Mouse (Mus musculus): ENCODE measurements around the gene Dnajc3.
"Not testable (repeated sequence)": the region's sequence is repeated elsewhere in the genome, so short reads cannot be mapped to it uniquely, and the experiment has no call there.

The Dnajc3 gene

DNA sequence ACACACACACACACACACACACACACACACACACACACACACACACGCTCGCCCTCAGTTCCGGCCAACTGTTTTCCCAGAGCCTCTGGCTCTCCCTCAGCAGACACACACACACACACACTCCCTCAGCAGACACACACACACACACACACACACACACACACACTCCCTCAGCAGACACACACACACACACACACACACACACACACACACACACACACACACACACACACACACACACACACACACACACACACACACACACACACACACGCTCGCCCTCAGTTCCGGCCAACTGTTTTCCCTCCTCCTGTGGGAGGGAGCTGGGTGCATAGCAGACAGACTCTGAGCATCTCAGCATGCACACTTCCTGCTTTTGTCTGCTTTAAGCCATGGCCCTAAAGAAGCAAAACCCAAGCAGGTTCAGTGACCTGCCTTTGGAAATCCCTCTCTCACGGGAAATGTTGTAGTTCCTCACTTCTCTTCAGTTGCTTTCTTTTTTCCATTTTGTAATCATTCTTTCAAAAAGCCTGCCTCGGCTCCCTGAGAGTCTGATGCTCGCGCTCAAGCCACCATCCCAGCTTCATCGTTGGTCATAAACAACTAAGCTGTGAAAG is 44.8 kb downstream of the Dnajc3 start:
- DNase-seq (ENCODE audit: low read depth, low spot score), result not testable (repeated sequence)

DNA sequence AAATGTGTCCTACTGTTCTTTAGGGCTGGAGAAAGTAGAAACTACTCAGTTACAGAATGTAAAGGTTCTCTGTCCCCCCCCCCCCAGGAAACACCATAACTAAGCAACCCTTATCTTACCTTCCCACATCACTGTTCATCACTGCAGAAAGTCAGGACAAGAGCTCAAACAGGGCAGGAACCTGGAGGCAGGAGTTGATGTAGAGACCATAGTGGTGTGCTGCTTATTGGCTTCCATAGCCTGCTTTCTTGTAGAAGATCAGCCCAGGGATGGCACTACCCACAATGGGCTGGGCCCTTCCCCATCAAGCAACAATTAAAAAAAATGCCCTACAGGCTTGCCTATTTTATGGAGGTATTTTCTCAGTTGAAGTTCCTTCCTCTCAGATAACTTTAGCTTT is 45.6 kb downstream of the Dnajc3 start:
- no peak for DNase-seq (ENCODE audit: low read depth, low spot score)

DNA sequence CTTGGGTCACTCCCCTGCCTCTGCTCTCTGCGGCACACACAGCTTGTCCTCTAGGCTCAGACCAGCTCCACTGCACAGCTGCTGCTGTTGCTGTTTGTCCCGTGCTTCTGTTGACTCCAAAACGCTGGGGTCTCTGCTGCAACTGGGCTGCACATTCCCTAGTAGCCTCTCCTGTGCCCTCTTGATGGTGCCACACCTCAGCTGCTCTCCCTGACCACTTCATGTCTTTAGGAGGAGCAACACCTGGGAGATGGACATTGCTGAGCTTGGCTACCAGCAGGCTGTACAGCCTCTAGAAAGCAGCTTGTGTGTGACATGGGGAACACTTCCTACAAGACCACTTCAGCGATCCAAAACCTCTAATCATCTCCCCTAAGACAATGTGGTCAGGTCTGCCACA is 46.4 kb downstream of the Dnajc3 start:
- DNase-seq (ENCODE audit: low read depth, low spot score), result no peak

DNA sequence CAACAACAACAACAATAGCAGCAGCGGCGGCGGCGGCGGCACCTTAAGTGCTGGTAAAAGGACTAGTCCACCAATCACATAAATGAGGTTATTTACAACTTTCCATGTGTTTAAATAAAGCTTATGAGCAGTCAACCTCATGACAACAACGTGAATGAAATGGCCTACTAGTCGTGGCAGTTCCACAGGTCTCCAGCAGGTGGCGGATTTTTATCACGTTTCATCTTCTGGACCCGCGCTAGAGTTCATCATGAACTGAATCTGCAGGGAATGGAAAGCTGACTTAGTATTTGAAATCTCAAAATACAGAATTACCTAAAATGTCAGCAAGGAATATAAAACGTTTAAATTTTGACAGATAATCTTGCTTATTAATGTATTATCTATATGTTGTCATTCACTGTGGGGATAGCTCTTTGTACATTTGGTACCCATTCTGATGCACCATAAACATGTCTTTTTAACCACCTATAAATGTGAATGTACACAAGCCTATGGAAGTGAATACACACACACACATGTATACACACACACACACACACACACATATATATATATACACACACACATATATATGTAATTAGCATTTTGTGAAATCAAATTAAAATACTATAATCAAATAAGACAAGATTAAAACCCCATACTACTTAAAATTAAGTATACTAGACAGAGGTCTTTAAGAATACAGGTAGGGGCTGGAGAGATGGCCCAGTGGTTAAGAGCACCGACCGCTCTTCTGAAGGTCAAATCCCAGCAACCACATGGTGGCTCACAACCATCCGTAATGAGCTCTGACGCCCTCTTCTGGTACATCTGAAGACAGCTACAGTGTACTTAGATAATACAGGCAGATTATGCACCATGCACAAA is 49.1 kb downstream of the Dnajc3 start:
- DNase-seq (ENCODE audit: low read depth, low spot score), result peak; percentile 71

DNA sequence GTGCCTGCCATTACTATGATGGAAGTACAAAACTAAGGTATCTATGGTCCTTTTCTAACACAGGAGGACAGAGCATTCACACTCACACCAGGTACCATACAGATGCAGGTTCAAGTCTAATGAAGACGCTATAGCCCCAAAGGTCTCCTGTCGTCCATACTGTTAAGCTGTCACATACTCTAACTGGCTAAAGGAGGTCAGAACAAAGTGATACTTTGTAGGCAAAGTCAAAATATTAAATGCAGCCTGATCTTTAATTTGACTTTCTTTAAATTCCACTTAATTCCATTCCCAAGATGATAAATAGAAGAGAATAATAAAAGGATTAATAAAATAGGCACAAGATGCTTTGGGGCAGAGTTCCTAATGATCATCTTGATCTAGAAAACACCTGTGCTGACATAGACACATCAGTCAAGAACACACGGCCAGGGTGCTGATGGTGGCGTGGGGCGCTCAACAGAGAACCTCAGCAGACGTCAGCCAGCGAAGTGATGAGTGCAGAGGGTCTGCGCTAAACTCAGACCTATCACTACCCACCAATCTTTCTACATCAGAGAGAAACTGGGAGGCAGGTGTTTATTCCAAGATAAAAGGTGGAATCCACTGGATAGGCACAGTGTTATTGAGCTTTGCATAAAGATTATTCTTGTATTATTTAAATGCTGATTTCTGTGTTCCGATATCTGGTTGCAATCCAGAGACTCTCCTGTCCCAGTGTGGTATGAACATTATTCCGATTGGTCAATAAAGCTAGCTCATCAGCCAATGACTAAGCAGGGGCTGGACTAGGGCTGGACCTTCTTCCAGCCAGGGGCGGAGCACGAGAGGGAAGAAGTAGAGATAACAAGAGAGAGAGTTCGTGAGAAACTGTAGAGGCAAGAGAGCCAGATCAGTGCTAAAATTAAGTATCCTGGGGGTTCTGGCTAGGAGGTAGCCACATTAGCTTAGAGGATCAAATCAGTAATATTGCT is 50.0 kb downstream of the Dnajc3 start:
- no peak for DNase-seq (ENCODE audit: low read depth, low spot score)

DNA sequence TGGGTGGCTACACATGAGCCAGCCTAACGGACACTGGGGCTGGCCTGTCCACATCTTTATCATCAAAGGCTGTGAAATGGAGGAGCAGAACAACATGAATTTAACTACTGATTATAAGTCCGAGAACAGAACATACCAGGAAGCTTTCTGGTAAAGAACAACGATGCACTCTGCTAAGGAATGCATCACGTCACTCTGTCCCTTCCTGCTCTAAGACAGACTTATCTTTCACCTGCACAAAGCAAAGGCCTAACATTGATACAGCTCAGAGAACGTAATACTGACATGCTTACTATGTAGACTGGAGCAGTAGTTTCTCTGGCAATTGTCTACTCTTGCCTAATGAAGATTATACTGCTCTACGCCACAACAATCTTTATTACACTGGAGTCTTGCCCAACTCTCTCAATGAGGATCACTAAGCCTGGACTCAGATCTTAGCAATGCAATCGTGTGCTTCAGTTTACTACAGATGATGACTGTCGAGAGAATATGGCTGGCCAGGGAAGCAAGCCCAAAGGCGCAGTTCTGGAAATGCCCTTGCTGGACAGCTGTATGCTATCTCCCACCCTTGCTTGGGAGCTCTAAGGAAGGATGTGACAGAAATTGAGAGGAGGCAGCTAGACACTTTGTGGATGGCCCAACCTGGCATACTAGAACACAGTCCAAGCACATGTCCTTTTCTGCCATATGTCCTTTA is 57.6 kb downstream of the Dnajc3 start:
- DNase-seq (ENCODE audit: low read depth, low spot score), result no peak

DNA sequence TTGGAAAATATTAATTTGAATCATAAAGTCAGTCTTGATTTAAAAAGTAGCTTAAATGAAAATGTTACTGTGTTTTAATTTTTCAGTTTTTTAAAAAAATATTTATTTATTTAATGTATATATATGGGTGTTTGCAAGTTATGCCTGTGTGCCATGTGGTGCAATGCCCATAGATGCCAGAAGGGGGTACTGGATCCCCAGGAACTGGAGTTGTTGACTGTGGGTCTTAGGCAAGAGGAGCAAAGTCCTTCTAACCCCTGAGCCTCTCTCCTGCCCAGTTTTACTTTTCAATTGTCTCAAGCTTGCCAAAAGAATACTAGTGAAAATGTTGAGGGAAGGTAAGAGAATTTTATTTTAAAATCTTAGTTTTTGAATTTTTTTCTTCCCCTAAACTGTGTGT is 65.5 kb downstream of the Dnajc3 start:
- DNase-seq (ENCODE audit: low read depth, low spot score), result peak; percentile 57

DNA sequence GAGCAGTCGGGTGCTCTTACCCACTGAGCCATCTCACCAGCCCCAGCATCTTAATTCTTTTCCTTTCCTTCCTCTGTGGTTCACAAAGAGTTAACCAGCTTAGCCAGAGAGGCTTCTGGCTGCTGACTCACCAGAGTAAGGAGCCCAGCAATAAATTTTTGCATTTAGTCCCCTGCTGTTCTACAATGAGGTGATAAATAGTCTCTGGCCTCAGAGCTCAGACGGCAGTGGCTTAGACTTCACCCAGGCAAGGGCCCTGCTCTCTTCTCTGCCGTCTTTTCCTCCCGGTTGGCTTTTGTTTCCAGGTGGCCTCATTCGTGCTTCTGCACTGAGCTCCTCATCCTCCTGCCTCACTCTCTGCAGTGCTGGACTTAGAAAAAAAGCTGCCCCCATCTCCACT is 68.1 kb downstream of the Dnajc3 start:
- peak; percentile 21 for DNase-seq (ENCODE audit: low read depth, low spot score)

DNA sequence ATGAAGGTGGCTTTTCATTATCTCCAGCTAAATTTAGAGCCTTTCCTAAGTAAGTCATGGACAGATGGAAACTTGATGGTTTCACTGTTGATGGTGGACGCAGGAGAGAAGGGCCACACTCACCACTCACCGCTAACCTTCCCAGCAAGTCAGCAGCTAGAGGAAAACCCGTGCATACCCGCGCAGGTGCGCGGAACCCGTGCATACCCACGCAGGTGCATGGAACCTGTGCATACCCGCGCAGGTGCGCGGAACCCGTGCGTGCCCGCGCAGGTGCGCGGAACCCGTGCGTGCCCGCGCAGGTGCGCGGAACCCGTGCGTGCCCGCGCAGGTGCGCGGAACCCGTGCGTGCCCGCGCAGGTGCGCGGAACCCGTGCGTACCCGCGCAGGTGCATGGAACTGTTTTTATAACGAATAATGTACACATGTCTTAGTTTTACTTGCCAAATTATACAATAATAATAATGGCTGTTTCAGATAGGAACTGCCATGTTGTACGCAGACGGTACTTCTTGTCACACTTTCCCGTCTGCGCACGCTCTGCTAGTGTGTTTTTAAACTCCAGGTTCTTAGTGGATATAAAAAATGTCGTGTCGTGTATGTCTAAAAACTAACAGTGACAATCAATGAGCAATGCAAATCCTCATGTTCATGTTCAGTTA is 68.8 kb downstream of the Dnajc3 start:
- peak; percentile 34 for DNase-seq (ENCODE audit: low read depth, low spot score)

DNA sequence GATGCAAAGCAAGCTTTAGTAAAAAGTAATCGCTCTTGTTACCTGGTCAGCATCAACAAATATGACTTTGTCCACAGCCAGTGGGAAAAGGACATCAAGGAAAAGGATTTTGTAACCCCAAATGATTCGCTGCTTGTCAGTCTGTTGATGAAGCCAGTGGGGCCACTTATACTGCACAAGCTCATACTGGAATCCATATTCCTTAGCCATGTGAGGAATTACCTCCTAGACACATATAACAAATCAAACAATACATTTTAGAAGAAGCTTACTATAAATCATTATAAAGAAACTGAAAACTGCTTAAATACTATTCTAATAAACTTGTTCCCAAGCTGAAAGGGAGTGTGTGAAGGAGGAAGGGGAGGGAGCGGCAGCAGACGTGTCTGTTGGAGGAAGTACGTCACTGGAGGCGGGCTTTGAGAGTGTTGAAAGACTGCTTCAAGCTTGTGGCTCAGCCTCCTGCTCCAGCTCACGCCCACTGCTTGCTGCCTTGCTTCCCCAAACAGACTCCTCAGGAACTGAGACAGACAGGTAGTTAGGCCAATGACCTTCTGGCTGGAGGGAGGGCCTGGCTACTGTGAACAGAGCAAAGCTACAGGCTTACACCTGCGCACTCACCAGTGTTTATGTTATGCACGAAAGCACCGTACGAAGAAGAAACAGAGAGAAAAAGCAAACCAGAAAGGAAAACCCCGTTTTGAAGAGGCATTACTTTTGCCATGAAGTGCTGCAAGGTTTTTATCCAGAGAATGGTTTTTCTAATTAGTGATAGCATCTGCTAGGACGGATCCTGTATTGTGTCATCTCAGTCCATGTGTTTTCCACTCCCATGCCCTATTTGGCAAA is 69.6 kb downstream of the Dnajc3 start:
- DNase-seq (ENCODE audit: low read depth, low spot score), result peak; percentile 99

DNA sequence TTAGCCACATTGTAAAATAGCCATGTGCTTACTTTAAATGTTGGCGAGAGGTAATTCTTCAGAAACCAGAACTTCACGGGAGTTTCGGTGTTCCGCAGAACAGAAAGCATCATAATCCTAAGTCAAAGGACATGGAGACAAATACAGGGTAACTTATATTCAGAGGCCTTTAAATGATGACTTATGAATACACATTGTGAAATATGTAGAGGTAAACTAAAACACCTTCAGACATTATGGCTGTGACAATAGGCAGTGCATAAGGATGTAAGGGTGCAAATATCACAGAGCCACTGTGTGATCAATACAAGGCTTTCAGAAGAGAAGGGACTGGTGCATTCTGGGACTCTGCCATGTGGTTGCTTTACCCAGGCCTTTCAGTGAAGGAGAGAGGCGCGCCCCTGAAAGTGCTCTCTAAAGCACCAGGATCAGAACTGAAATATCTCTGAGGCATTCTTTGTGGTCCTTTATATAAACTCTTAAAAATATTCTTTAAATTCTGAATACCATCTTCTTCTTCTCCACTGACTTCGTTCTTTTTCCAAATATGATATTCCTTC is 70.3 kb downstream of the Dnajc3 start:
- peak; percentile 75 for DNase-seq (ENCODE audit: low read depth, low spot score)

DNA sequence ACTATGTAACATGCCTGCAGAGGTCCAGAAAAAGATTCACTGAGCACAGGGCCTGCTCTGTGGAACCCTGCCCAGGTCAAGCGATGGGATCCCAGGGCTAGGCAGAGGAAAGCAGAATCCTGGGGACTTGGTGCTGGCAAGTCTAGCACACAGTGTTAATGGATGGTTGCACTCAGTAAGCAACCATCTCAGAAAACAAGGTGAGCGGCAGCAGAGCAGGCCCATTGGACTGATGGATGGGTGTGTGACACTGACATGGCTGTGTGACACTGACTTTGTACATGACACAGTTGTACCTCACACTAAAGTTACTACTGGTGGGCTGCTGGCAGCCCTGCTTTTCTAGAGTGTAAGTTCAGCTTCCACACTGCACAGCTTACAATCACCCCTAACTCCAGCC is 71.8 kb downstream of the Dnajc3 start:
- no peak for DNase-seq (ENCODE audit: low read depth, low spot score)

DNA sequence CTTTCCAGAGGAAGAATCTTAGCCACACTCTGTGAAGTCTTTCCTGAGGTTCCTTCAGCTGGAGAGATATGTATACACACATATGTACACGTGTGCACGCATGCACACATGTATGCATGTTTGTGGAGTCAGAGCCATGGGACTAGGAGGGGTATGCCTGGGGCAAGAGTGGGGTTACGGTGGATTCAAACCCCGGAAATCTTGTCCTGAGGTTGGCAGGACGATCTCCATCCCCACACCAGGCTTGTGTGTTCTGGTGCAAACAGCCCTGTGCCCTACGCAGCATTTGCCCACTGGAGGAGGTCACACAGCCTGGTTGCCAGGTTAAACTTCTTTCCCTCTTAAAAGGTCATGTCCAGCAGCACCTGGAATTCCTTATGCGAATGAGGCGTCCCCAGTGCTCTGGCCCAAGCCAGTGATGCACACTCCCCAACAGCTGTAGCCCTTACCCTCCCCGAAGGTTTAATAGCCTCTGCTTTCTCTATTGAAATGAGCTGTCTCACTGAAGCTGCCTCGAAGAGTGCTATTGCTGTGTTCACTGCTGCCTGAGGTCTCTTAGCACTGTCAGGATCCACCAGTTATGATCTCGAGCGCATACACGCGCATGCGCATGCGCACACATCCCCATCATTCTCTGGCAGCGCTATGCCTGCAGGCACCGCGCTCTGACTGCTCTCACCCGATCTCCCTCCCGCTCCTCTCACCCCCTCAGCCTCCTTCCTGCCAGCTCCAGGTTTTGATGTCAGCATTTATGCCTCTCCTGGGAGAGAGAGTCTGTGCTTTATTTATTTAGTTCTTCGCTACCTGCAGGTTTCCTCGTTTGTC is 75.0 kb downstream of the Dnajc3 start:
- DNase-seq (ENCODE audit: low read depth, low spot score), result no peak

DNA sequence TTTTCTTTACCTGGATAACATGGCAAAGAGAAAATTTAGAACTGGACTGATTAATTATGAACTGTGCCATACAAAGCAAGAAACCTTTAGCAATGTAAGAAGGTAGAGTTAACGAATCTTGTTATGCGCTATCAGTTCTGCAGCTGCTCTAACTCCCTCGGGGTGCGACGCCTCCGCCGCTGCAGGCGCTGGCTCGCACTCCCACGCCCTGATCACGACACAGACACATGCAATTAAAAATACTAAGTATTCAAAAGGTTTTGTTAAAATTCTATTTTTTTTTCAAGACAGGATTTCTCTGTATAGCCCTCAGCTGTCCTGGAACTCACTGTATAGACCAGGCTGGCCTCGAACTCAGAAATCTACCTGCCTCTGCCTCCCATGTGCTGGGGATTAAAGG is 75.8 kb downstream of the Dnajc3 start:
- no peak for DNase-seq (ENCODE audit: low read depth, low spot score)

DNA sequence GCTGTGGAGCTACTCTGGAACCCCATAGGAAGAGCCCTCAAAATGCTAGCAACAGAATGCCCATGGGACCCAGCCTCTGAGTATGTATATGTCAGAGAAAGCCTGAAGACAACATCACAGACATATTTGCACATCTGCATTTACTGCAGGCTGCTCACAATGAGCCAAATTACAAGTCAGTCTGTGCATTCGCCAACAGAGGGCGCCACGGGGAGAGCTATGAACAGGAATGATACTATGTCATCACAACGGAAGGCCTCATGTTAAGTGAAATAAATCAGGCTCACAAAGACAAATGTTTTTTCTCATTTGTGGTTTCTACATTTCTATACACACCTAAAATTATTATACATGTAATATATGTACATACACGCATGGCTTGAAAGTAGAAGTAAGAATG is 88.1 kb downstream of the Dnajc3 start:
- peak; percentile 60 for DNase-seq (ENCODE audit: low read depth, low spot score)

DNA sequence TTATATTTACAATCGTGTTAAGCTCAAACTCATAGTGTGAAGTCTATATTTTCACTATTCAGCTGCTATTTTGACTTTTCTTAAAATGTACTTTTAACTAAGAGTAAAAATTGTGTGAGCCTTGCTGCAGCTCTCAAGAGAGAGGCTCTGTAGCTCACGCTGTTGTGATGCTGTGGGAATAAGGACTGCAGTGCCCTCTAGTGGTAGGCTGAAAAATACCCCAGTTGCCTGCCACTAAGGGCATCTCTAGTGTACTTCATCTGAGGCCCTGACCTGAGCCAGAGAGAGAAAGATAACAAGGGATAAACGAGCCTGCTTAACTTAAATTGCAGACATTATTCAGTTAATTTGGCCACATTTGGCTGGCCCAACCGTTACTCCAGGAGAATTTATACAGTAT is 89.4 kb downstream of the Dnajc3 start:
- peak; percentile 77 for DNase-seq (ENCODE audit: low read depth, low spot score)

DNA sequence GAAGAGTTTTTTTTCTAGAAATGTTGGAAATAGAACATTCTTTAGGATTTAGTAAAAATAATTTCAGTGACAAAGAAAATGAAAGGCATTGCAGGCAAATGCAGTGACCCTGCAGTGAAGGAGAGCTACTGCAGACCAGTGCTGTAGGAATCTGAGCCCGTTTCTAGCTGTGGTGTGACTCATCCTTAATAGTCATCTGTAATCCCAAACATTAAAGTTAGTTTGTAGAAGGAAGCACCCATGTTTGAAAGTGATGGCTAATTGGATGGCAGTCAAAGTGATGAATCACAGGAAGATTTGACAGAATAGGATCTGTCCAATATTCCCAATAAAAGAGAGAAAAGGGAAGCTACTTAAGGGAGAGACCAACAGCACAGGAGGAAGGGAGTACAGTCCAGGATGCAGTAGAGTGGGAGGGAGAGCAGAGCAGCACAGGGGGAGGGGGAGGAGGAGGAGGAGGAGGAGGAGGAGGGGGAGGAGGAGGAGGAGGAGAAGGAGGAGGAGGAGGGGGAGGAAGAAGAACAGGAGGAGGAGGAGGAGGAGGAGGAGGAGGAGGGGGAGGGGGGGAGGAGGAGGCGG is 90.0 kb downstream of the Dnajc3 start:
- DNase-seq (ENCODE audit: low read depth, low spot score), result no peak
